Mouse (Mus musculus) embryonic facial prominence, embryonic 15.5 days (tissue): Measurements from ENCODE around the gene Slc16a6. TPM values are rescaled to one million over a fixed set of nuclear protein-coding genes. Genes with fewer than 3 reads are reported as not detected.
A peak's percentile ranks its signal among the peaks of the same experiment; 100 is the strongest.

Experiments
- ATAC-seq: fragments of 200-750 bp; cut with Nextera tagmentation; 2 replicates; pipeline ENCODE4 v1.8.0; 2017; ENCODE audit warnings: low read depth, moderate TSS enrichment; ENCODE audit not compliant: insufficient number of reproducible peaks, low FRiP score, low TSS enrichment
- H3K27ac ChIP-seq: fragments of 300-500 bp; sonication (generic); replicated peaks from 2 replicates; pipeline ENCODE4 v1.5.1; 2015; ENCODE audit warnings: mild to moderate bottlenecking, inconsistent platforms
- H3K27me3 ChIP-seq: fragments of 300-500 bp; sonication (generic); 2 replicates; pipeline ENCODE4 v1.6.1; 2015; ENCODE audit warnings: inconsistent platforms
- H3K36me3 ChIP-seq: fragments of 300-500 bp; sonication (generic); 2 replicates; pipeline ENCODE4 v1.6.1; 2015; ENCODE audit warnings: mild to moderate bottlenecking, inconsistent platforms
- H3K4me1 ChIP-seq: fragments of 300-500 bp; sonication (generic); 2 replicates; pipeline ENCODE4 v1.6.1; 2015; ENCODE audit warnings: inconsistent platforms
- H3K4me2 ChIP-seq: fragments of 300-500 bp; sonication (generic); replicated peaks from 2 replicates; pipeline ENCODE4 v1.6.1; 2015; ENCODE audit warnings: mild to moderate bottlenecking, inconsistent platforms
- H3K4me3 ChIP-seq: fragments of 300-500 bp; sonication (generic); replicated peaks from 2 replicates; pipeline ENCODE4 v1.5.1; 2015; ENCODE audit warnings: mild to moderate bottlenecking, inconsistent platforms
- H3K9ac ChIP-seq: fragments of 300-500 bp; sonication (generic); 2 replicates; pipeline ENCODE4 v1.6.1; 2015; ENCODE audit warnings: inconsistent platforms
- H3K9me3 ChIP-seq: fragments of 300-500 bp; sonication (generic); replicated peaks from 2 replicates; pipeline ENCODE4 v1.6.1; 2016; ENCODE audit warnings: inconsistent platforms
- WGBS: fragments of 180-500 bp; shearing (Covaris S2); methylation state at CpG from one replicate; pipeline ENCODE4 v1.1.7; 2015; 5-methylcytosine and 5-hydroxymethylcytosine counted together
- polyA plus RNA-seq: library from polyadenylated mRNA; unstranded; fragments of >200 nt; fragmentation: Nextera tagmentation; extraction: Ambion mirVana; gene quantifications from 2 replicates; pipeline ENCODE4 v1.2.1, GENCODE M21; 2015

The Slc16a6 gene
- polyA plus RNA-seq, 1 experiment from 2014 or later = 7.5 TPM

- H3K4me3 ChIP-seq = peak within 1 kb of the TSS; percentile 73
- H3K9ac ChIP-seq = peak within 1 kb of the TSS; percentile 36
- WGBS = under 1% methylated on average over 65 of the region's 65 CpGs
- H3K9me3 ChIP-seq = no peaks in the 10 kb centered on the region
- H3K4me1 ChIP-seq = peaks cover 15% of the 10 kb centered on the region
- H3K4me2 ChIP-seq = peak within 1 kb of the TSS; percentile 75
- peaks cover 22% of the 10 kb centered on the region for H3K36me3 ChIP-seq
- no peaks in the 10 kb centered on the region for H3K27me3 ChIP-seq
- peak; percentile 96 for ATAC-seq
- H3K27ac ChIP-seq = peak within 1 kb of the TSS; percentile 92
Observed at GRCm38 (mm10) chr11:109425392-109426271, 47.8 kb downstream of the Slc16a6 start, which contains the start of gene Amz2. TSS of gene Amz2 (plus strand) at chr11:109425946.

- Histone ChIP-seq H3K27me3 (no peaks in the 10 kb centered on the region), H3K9ac (no peak overlapping the region), H3K36me3 (0 out of 2 replicates have a peak, but pooled peaks cover 1% of the 10 kb centered on the region), H3K4me2 (no peak overlapping the region), H3K4me3 (no peak overlapping the region), H3K27ac (no peak overlapping the region), H3K9me3 (no peaks in the 10 kb centered on the region), H3K4me1 (peaks cover 15% of the 10 kb centered on the region)
- WGBS = 46% methylated on average over 1 of the region's 1 CpGs
- no peak for ATAC-seq
Observed at GRCm38 (mm10) chr11:109423294-109423693, 50.1 kb downstream of the Slc16a6 start.

DNA sequence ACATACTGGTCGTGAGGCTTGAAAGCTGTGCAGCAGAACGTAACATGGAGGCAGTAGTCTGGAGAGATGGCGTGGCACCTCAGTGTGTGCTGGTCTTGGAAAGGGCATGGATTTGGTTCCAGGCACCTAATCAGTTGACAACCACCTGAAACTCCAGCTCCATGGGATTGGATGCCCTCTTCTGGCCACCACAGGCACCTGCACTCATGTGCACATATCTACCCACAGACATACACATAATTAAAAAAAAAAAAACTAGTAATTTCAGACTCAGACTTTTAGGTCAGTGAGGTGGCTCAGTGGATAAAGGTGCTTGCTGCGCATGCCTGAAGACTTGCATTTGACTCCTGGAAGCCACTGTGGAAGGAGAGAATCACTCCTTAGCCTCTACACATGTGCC, 51.1 kb downstream of the Slc16a6 start:
- Histone ChIP-seq H3K4me2 (no peak overlapping the region), H3K27me3 (no peaks in the 10 kb centered on the region), H3K36me3 (no peaks in the 10 kb centered on the region), H3K9me3 (no peaks in the 10 kb centered on the region), H3K9ac (no peak overlapping the region), H3K4me1 (peaks cover 14% of the 10 kb centered on the region), H3K27ac (no peak overlapping the region), H3K4me3 (no peak overlapping the region)
- WGBS = 95% methylated on average over 4 of the region's 4 CpGs
- ATAC-seq = no peak

- 68% methylated on average over 5 of the region's 5 CpGs for WGBS
- no peaks in the 10 kb centered on the region for H3K9me3 ChIP-seq
Observed at GRCm38 (mm10) chr11:109421205-109421604, 52.2 kb downstream of the Slc16a6 start.

GRCm38 (mm10) chr11:109420567-109420962, 52.8 kb downstream of the Slc16a6 start:
- Histone ChIP-seq H3K4me2 (no peak overlapping the region), H3K9ac (no peak overlapping the region), H3K4me3 (no peak overlapping the region), H3K9me3 (no peaks in the 10 kb centered on the region), H3K36me3 (no peaks in the 10 kb centered on the region), H3K4me1 (0 out of 2 replicates have a peak, but pooled peaks cover 6% of the 10 kb centered on the region), H3K27ac (no peak overlapping the region), H3K27me3 (no peaks in the 10 kb centered on the region)
- WGBS = 78% methylated on average over 14 of the region's 14 CpGs
- no peak for ATAC-seq

More at GRCm38 (mm10) chr11:109421205-109421604, 52.2 kb downstream of the Slc16a6 start:
- no peak overlapping the region for H3K4me2 ChIP-seq
- no peak overlapping the region for H3K9ac ChIP-seq
- ATAC-seq = no peak
- no peaks in the 10 kb centered on the region for H3K36me3 ChIP-seq
- H3K4me1 ChIP-seq = 0 out of 2 replicates have a peak, but pooled peaks cover 6% of the 10 kb centered on the region
- no peak overlapping the region for H3K27ac ChIP-seq
- H3K4me3 ChIP-seq = no peak overlapping the region
- no peaks in the 10 kb centered on the region for H3K27me3 ChIP-seq

- Histone ChIP-seq H3K36me3 (no peaks in the 10 kb centered on the region), H3K27ac (no peak overlapping the region), H3K9ac (no peak overlapping the region), H3K4me1 (0 out of 2 replicates have a peak, but pooled peaks cover under 1% of the 10 kb centered on the region), H3K9me3 (no peaks in the 10 kb centered on the region), H3K4me3 (no peak overlapping the region), H3K27me3 (no peaks in the 10 kb centered on the region), H3K4me2 (no peak overlapping the region)
- WGBS = 42% methylated on average over 16 of the region's 16 CpGs
- ATAC-seq = no peak
Observed at GRCm38 (mm10) chr11:109419961-109420566, 53.3 kb downstream of the Slc16a6 start.

DNA sequence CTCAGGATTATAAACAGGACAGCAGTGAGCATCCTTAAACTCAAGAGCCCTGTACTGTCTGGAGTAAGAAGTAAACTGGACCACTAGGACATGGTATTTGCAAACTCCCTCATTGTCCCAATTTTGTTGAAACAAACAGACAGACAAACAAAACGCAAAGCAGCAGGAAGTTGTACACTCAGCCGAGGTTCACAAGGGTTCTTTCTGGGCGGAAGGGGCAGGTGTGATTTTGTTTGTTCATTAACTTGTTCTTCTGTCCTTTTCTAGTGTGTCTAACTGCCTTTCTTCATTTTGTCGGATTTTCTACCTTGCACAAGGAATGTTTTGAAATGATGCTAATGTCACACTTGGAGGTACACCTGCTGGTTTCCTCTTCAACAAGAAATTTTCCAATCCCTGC, 53.9 kb downstream of the Slc16a6 start:
- WGBS = 47% methylated on average over 4 of the region's 4 CpGs
- Histone ChIP-seq H3K4me1 (no peaks in the 10 kb centered on the region), H3K36me3 (no peaks in the 10 kb centered on the region), H3K4me2 (no peak overlapping the region), H3K9me3 (no peaks in the 10 kb centered on the region), H3K9ac (no peak overlapping the region), H3K4me3 (no peak overlapping the region), H3K27ac (no peak overlapping the region), H3K27me3 (no peaks in the 10 kb centered on the region)
- no peak for ATAC-seq

- Histone ChIP-seq H3K4me3 (no peak overlapping the region), H3K9me3 (no peaks in the 10 kb centered on the region), H3K27ac (no peak overlapping the region), H3K4me2 (no peak overlapping the region), H3K36me3 (no peaks in the 10 kb centered on the region), H3K27me3 (no peaks in the 10 kb centered on the region), H3K4me1 (no peaks in the 10 kb centered on the region), H3K9ac (no peak overlapping the region)
- ATAC-seq = no peak
- 88% methylated on average over 9 of the region's 9 CpGs for WGBS
Observed at GRCm38 (mm10) chr11:109417472-109418040, 55.8 kb downstream of the Slc16a6 start.

- no peaks in the 10 kb centered on the region for H3K36me3 ChIP-seq
- no peaks in the 10 kb centered on the region for H3K27me3 ChIP-seq
- no peak overlapping the region for H3K4me3 ChIP-seq
- WGBS = 80% methylated on average over 8 of the region's 8 CpGs
- H3K4me2 ChIP-seq = no peak overlapping the region
- H3K4me1 ChIP-seq = no peaks in the 10 kb centered on the region
- H3K27ac ChIP-seq = no peak overlapping the region
- no peak overlapping the region for H3K9ac ChIP-seq
- H3K9me3 ChIP-seq = no peaks in the 10 kb centered on the region
- no peak for ATAC-seq
Observed at GRCm38 (mm10) chr11:109416709-109417420, 56.5 kb downstream of the Slc16a6 start.

- H3K4me3 ChIP-seq = no peak overlapping the region
- H3K4me1 ChIP-seq = no peaks in the 10 kb centered on the region
- 87% methylated on average over 5 of the region's 5 CpGs for WGBS
- H3K36me3 ChIP-seq = no peaks in the 10 kb centered on the region
- H3K27ac ChIP-seq = no peak overlapping the region
- no peak for ATAC-seq
- H3K27me3 ChIP-seq = no peaks in the 10 kb centered on the region
- H3K4me2 ChIP-seq = no peak overlapping the region
- no peak overlapping the region for H3K9ac ChIP-seq
- no peaks in the 10 kb centered on the region for H3K9me3 ChIP-seq
Observed at GRCm38 (mm10) chr11:109414802-109415201, 58.6 kb downstream of the Slc16a6 start.

GRCm38 (mm10) chr11:109413617-109414016, 59.8 kb downstream of the Slc16a6 start, which contains the start of gene 9930022D16Rik:
TSS of gene 9930022D16Rik (plus strand) at chr11:109413917.
- Histone ChIP-seq H3K9ac (no peak within 1 kb of the TSS), H3K27me3 (no peaks in the 10 kb centered on the region), H3K4me1 (no peaks in the 10 kb centered on the region), H3K4me2 (no peak within 1 kb of the TSS), H3K9me3 (no peaks in the 10 kb centered on the region), H3K36me3 (no peaks in the 10 kb centered on the region), H3K27ac (no peak within 1 kb of the TSS), H3K4me3 (no peak within 1 kb of the TSS)
- 82% methylated on average over 6 of the region's 6 CpGs for WGBS
- no peak for ATAC-seq
